Mouse (Mus musculus) MEL (cell line): ENCODE data around the gene Cdc42. TPM values are rescaled to one million over a fixed set of nuclear protein-coding genes. Genes with fewer than 3 reads are reported as not detected.

ENCODE experiments used
- DNase-seq: peaks from one replicate; pipeline ENCODE4 v3.0.0; 2011; ENCODE audit warnings: low read depth, low spot score
- H3K27ac ChIP-seq: 2 replicates; pipeline ENCODE4 v1.5.1; 2012; ENCODE audit warnings: low read depth, mild to moderate bottlenecking, control low read depth, low read length, moderate library complexity; ENCODE audit not compliant: control insufficient read depth
- H3K27me3 ChIP-seq, 2 experiments: fragments of 150-350 bp in 1 of 2; sonication (generic) in 1 of 2; 2 replicates each; pipeline ENCODE4 v1.6.1; 2012; ENCODE audit warnings: low read length in 2 of 2, mild to moderate bottlenecking in 2 of 2, improper control_type of control experiment in 1 of 2, moderate library complexity in 1 of 2; ENCODE audit not compliant: insufficient read depth in 2 of 2, control insufficient read depth in 1 of 2
- H3K36me3 ChIP-seq, 2 experiments: 2 replicates each; pipeline ENCODE4 v1.6.1; 2012 to 2014; ENCODE audit warnings: low read length in 2 of 2, improper control_type of control experiment in 1 of 2, inconsistent platforms in 1 of 2, mild to moderate bottlenecking in 1 of 2; ENCODE audit not compliant: insufficient read depth in 2 of 2, control insufficient read depth in 1 of 2
- H3K4me1 ChIP-seq, 2 experiments: fragments of 150-350 bp in 1 of 2; sonication (generic) in 1 of 2; 2 replicates each; pipeline ENCODE4 v1.6.1; 2012; ENCODE audit warnings: low read length in 2 of 2, improper control_type of control experiment in 1 of 2, mild to moderate bottlenecking in 1 of 2; ENCODE audit not compliant: insufficient read depth in 2 of 2, control insufficient read depth in 1 of 2
- H3K4me3 ChIP-seq, 2 experiments: fragments of 150-350 bp in 1 of 2; sonication (generic) in 1 of 2; 2 replicates each; pipeline ENCODE4 v1.5.1; 2012; ENCODE audit warnings: low read depth in 2 of 2, low read length in 2 of 2, mild to moderate bottlenecking in 2 of 2, moderate library complexity in 2 of 2, control low read depth in 1 of 2, improper control_type of control experiment in 1 of 2; ENCODE audit not compliant: control insufficient read depth in 1 of 2, insufficient read depth in 1 of 2
- H3K79me2 ChIP-seq: 2 replicates; pipeline ENCODE4 v1.6.1; 2012; ENCODE audit warnings: mild to moderate bottlenecking, low read length, moderate library complexity; ENCODE audit not compliant: control insufficient read depth, poor library complexity, insufficient read depth
- H3K9ac ChIP-seq: 2 replicates; pipeline ENCODE4 v1.6.1; 2012; ENCODE audit warnings: low read depth, mild to moderate bottlenecking, control low read depth, low read length, moderate library complexity; ENCODE audit not compliant: control insufficient read depth, poor library complexity, severe bottlenecking
- H3K9me3 ChIP-seq: fragments of 150-350 bp; sonication (generic); replicated peaks from 2 replicates; pipeline ENCODE4 v1.6.1; 2012; ENCODE audit warnings: mild to moderate bottlenecking, low read length, improper control_type of control experiment, moderate library complexity; ENCODE audit not compliant: insufficient read depth
- CHD1 ChIP-seq: IDR thresholded peaks from 2 replicates; pipeline ENCODE4 v1.6.1; 2012; ENCODE audit warnings: low read depth, mild to moderate bottlenecking, inconsistent platforms, low read length, improper control_type of control experiment
- E2F4 ChIP-seq: IDR thresholded peaks from 2 replicates; pipeline ENCODE4 v1.6.1; 2011; ENCODE audit warnings: low read depth, low read length, improper control_type of control experiment, borderline replicate concordance
- ELF1 ChIP-seq: IDR thresholded peaks from 2 replicates; pipeline ENCODE4 v1.6.1; 2014; ENCODE audit warnings: low read depth, mild to moderate bottlenecking, inconsistent platforms, low read length, improper control_type of control experiment, moderate library complexity
- EP300 ChIP-seq, 2 experiments: IDR thresholded peaks; 2 replicates each; pipeline ENCODE4 v1.6.1; 2011; ENCODE audit warnings: improper control_type of control experiment in 2 of 2, low read length in 2 of 2, low read depth in 1 of 2, mild to moderate bottlenecking in 1 of 2
- ETS1 ChIP-seq: IDR thresholded peaks from 2 replicates; pipeline ENCODE4 v1.6.1; 2012; ENCODE audit warnings: low read depth, mild to moderate bottlenecking, inconsistent platforms, low read length, improper control_type of control experiment, moderate library complexity
- HCFC1 ChIP-seq: IDR thresholded peaks from 2 replicates; pipeline ENCODE4 v1.6.1; 2012; ENCODE audit warnings: low read depth, mild to moderate bottlenecking, inconsistent platforms, low read length, improper control_type of control experiment, moderate library complexity
- MAX ChIP-seq: IDR thresholded peaks from 2 replicates; pipeline ENCODE4 v1.6.1; 2011; ENCODE audit warnings: low read length, improper control_type of control experiment
- MAZ ChIP-seq: IDR thresholded peaks from 2 replicates; pipeline ENCODE4 v1.6.1; 2012; ENCODE audit warnings: low read depth, mild to moderate bottlenecking, inconsistent platforms, low read length, improper control_type of control experiment
- MEF2A ChIP-seq: IDR thresholded peaks from 2 replicates; pipeline ENCODE4 v1.6.1; 2014; ENCODE audit warnings: low read depth, mild to moderate bottlenecking, inconsistent platforms, low read length, improper control_type of control experiment; ENCODE audit not compliant: poor library complexity, insufficient replicate concordance, severe bottlenecking; ENCODE audit errors: extremely low read depth
- MYB ChIP-seq: IDR thresholded peaks from 2 replicates; pipeline ENCODE4 v1.6.1; 2011; ENCODE audit warnings: mild to moderate bottlenecking, low read depth, low read length, improper control_type of control experiment
- NRF1 ChIP-seq: IDR thresholded peaks from 2 replicates; pipeline ENCODE4 v1.6.1; 2014; ENCODE audit warnings: low read depth, mild to moderate bottlenecking, inconsistent platforms, low read length, improper control_type of control experiment, moderate library complexity; ENCODE audit not compliant: poor library complexity, insufficient read depth, severe bottlenecking
- POLR2AphosphoS5 ChIP-seq: IDR thresholded peaks from 2 replicates; pipeline ENCODE4 v1.6.1; 2012; ENCODE audit warnings: low read depth, borderline replicate concordance, mild to moderate bottlenecking, inconsistent platforms, low read length, moderate library complexity, mixed read lengths
- RAD21 ChIP-seq: IDR thresholded peaks from 2 replicates; pipeline ENCODE4 v1.6.1; 2011; ENCODE audit warnings: mild to moderate bottlenecking, low read depth, low read length, improper control_type of control experiment
- RCOR1 ChIP-seq: IDR thresholded peaks from 2 replicates; pipeline ENCODE4 v1.6.1; 2012; ENCODE audit warnings: low read depth, mild to moderate bottlenecking, inconsistent platforms, low read length, improper control_type of control experiment
- SIN3A ChIP-seq: IDR thresholded peaks from 2 replicates; pipeline ENCODE4 v1.6.1; 2012; ENCODE audit warnings: low read length, improper control_type of control experiment, inconsistent platforms
- SMC3 ChIP-seq: IDR thresholded peaks from 2 replicates; pipeline ENCODE4 v1.6.1; 2011; ENCODE audit warnings: low read depth, low read length, improper control_type of control experiment
- TAL1 ChIP-seq: IDR thresholded peaks from 2 replicates; pipeline ENCODE4 v1.6.1; 2012; ENCODE audit warnings: mild to moderate bottlenecking, inconsistent platforms, low read length, moderate library complexity, mixed read lengths
- UBTF ChIP-seq: IDR thresholded peaks from 2 replicates; pipeline ENCODE4 v1.6.1; 2012; ENCODE audit warnings: low read depth, mild to moderate bottlenecking, inconsistent platforms, low read length, improper control_type of control experiment, moderate library complexity, borderline replicate concordance; ENCODE audit not compliant: insufficient read depth
- USF1 ChIP-seq: IDR thresholded peaks from 2 replicates; pipeline ENCODE4 v1.6.1; 2014; ENCODE audit warnings: low read depth, mild to moderate bottlenecking, inconsistent platforms, low read length, improper control_type of control experiment, moderate library complexity
- ZC3H11A ChIP-seq: IDR thresholded peaks from 2 replicates; pipeline ENCODE4 v1.6.1; 2012; ENCODE audit warnings: low read depth, mild to moderate bottlenecking, inconsistent platforms, low read length, improper control_type of control experiment
- ZKSCAN1 ChIP-seq: IDR thresholded peaks from 2 replicates; pipeline ENCODE4 v1.6.1; 2012; ENCODE audit warnings: low read depth, mild to moderate bottlenecking, inconsistent platforms, low read length, improper control_type of control experiment, moderate library complexity
- ZMIZ1 ChIP-seq: IDR thresholded peaks from 2 replicates; pipeline ENCODE4 v1.6.1; 2012; ENCODE audit warnings: low read depth, mild to moderate bottlenecking, inconsistent platforms, low read length, improper control_type of control experiment, moderate library complexity
- polyA plus RNA-seq, 2 experiments: library from polyadenylated mRNA; stranded (reverse) in 1 of 2; unstranded in 1 of 2; fragments of >175 nt in 1 of 2; fragments of >200 nt in 1 of 2; gene quantifications; 2 replicates each; pipeline versions ENCODE4 v1.2.1 to v1.2.4; 2012; ENCODE audit warnings: low replicate concordance in 2 of 2, low read depth in 1 of 2; ENCODE audit not compliant: insufficient read length in 2 of 2, insufficient read depth in 1 of 2, missing spikeins in 1 of 2
- total RNA-seq: library from RNA; depleted of rRNA; stranded (reverse); fragments of 300-350 nt; gene quantifications from 2 replicates; pipeline ENCODE4 v1.2.3, GENCODE M21; 2012

The Cdc42 gene
- total and polyA plus RNA-seq, 3 experiments, result 117 to 203 (median 174) TPM

DNA sequence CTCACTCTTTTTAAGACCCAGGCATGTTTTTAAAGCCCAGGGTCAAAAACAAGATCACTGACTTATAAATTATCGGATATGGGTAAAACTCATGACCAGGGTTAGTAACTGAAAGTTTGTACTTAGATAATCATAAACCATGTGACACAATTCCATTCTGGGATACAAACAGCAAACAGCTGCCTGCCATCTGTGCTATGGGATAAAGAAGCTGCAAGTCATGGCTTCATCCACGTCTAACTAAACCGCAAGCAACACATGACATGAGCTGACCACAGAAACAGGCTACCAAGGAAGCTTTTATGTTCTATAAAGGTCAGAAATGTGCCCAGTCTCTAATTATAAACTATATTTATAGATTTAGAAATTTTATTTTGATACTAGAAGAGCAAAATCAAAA lies 31.0 kb downstream of the Cdc42 start:
- H3K9ac ChIP-seq, result no peak overlapping the region
- no peaks in the 10 kb centered on the region for H3K9me3 ChIP-seq
- H3K4me1 ChIP-seq, result no peaks in the 10 kb centered on the region
- no peak overlapping the region for H3K4me3 ChIP-seq
- H3K79me2 ChIP-seq, result no peaks in the 10 kb centered on the region
- H3K27ac ChIP-seq, result no peak overlapping the region
- no peak for DNase-seq
- TF ChIP-seq MAZ (no peak), NRF1 (no peak), HCFC1 (no peak), RCOR1 (no peak), ZKSCAN1 (no peak), SMC3 (no peak), CHD1 (no peak), ELF1 (no peak), MEF2A (no peak), E2F4 (no peak)
- TF ChIP-seq, all 39 proteins: peak for 0
- Histone ChIP-seq H3K27me3 (no peaks in the 10 kb centered on the region), H3K36me3 (peaks cover 0 to 33% of the 10 kb centered on the region in 2 experiments; a peak in 2 of 4 replicates)

DNA sequence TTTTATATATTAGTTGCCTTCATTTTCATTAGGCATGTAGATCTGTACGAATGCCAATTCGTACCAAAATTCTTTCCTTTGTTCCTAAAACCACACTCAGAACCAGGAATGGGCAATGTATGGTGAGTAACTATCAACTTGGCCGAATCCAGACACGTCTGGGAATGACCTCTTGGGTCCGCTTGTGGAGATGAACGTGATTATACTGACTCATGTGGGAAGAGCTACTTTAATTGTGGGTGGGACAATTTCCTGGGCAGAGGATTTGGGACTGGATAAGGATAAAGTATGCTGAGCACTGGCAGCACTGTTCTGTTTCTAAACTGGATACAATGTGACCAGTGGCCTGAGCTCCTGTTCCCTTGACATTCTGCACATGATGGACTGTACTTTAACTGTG lies 32.6 kb downstream of the Cdc42 start:
- DNase-seq, result no peak
- Histone ChIP-seq H3K27ac (no peak overlapping the region), H3K9ac (no peak overlapping the region), H3K4me3 (no peak overlapping the region), H3K4me1 (no peaks in the 10 kb centered on the region), H3K9me3 (no peaks in the 10 kb centered on the region), H3K79me2 (no peaks in the 10 kb centered on the region), H3K27me3 (no peaks in the 10 kb centered on the region), H3K36me3 (peaks cover 0 to 24% of the 10 kb centered on the region in 2 experiments; a peak in 2 of 4 replicates)
- no peak for TF ChIP-seq SMC3
- TF ChIP-seq HCFC1, result no peak
- TF ChIP-seq SIN3A, result no peak
- no peak for TF ChIP-seq MYB
- TF ChIP-seq CHD1, result no peak
- no peak for TF ChIP-seq EP300 (IDR thresholded peaks at IDR 0.05; ENCODE audit: low read depth in 1 of 2, low read length in 2 of 2)
- TF ChIP-seq TAL1, result no peak
- TF ChIP-seq ETS1, result no peak
- no peak for TF ChIP-seq USF1
- TF ChIP-seq MAX, result no peak
- TF ChIP-seq ZC3H11A, result no peak
- TF ChIP-seq POLR2AphosphoS5, result no peak
- TF ChIP-seq RAD21, result no peak
- no peak for TF ChIP-seq ELF1
- TF ChIP-seq UBTF, result no peak
- no peak for TF ChIP-seq E2F4
- TF ChIP-seq ZMIZ1, result no peak
